Mouse (Mus musculus) frontal cortex, adult 2 months (tissue): Measurements from ENCODE around the gene Slx4. TPM values are rescaled to one million over a fixed set of nuclear protein-coding genes. Genes with fewer than 3 reads are reported as not detected.
A peak's percentile ranks its signal among the peaks of the same experiment; 100 is the strongest.
"Not testable (repeated sequence)": the region's sequence is repeated elsewhere in the genome, so short reads cannot be mapped to it uniquely, and the experiment has no call there.

Experiments used
- DNase-seq, 2 experiments: peaks; one replicate each; pipeline ENCODE4 v3.0.0; 2022; ENCODE audit warnings: low spot score in 1 of 2; ENCODE audit errors: extremely low spot score in 1 of 2
- polyA plus RNA-seq: library from polyadenylated mRNA; depleted of rRNA; stranded (reverse); fragments of >200 nt; gene quantifications from 2 replicates; pipeline ENCODE4 v1.2.3, GENCODE M21; 2012

Gene Slx4
- polyA plus RNA-seq, 1 experiment = 33.8 TPM

- no peak for DNase-seq
These were observed 10.6 kb upstream of the Slx4 start for GRCm38 (mm10) chr16:4014040-4014668.

- no peak for DNase-seq
These were observed 9.5 kb upstream of the Slx4 start for GRCm38 (mm10) chr16:4012882-4013570.

GRCm38 (mm10) chr16:3988410-3988809 lies 15.2 kb downstream of the Slx4 start:
- DNase-seq = no peak

GRCm38 (mm10) chr16:3983146-3983700 lies 20.3 kb downstream of the Slx4 start:
- DNase-seq = no peak

- DNase-seq = no peak
These were observed 21.4 kb downstream of the Slx4 start for GRCm38 (mm10) chr16:3982173-3982572.

GRCm38 (mm10) chr16:3976712-3977111 lies 26.9 kb downstream of the Slx4 start:
- DNase-seq = no peak

- DNase-seq = no peak
These were observed 27.3 kb downstream of the Slx4 start, which contains the start of gene Nlrc3 for GRCm38 (mm10) chr16:3976251-3976671. Gene Nlrc3 (minus strand): TSS chr16:3976632.

GRCm38 (mm10) chr16:3975658-3976057 lies 27.9 kb downstream of the Slx4 start:
- DNase-seq = no peak

- not testable (repeated sequence) for DNase-seq
These were observed 29.1 kb downstream of the Slx4 start for GRCm38 (mm10) chr16:3974456-3974855.

- no peak for DNase-seq
These were observed 38.0 kb downstream of the Slx4 start for GRCm38 (mm10) chr16:3965534-3965933.

GRCm38 (mm10) chr16:3964990-3965389 lies 38.6 kb downstream of the Slx4 start:
- no peak for DNase-seq

GRCm38 (mm10) chr16:3959261-3959660 lies 44.3 kb downstream of the Slx4 start:
- DNase-seq = peak in 1 of 2 experiments; percentile 10

- DNase-seq = peak in 1 of 2 experiments; percentile 24
These were observed 47.2 kb downstream of the Slx4 start for GRCm38 (mm10) chr16:3956369-3956768.

- no peak for DNase-seq
These were observed 52.4 kb downstream of the Slx4 start for GRCm38 (mm10) chr16:3951141-3951540.

- DNase-seq = no peak
These were observed 68.9 kb downstream of the Slx4 start for GRCm38 (mm10) chr16:3934701-3935100.

GRCm38 (mm10) chr16:3934091-3934490 lies 69.5 kb downstream of the Slx4 start:
- no peak for DNase-seq

GRCm38 (mm10) chr16:3933536-3933935 lies 70.0 kb downstream of the Slx4 start:
- peak in 1 of 2 experiments; percentile 12 for DNase-seq

- no peak for DNase-seq
These were observed 74.4 kb downstream of the Slx4 start for GRCm38 (mm10) chr16:3929151-3929550.
